Mouse (Mus musculus) liver, embryonic 12.5 days (tissue): ENCODE results near the gene Pelp1. TPM values are rescaled to one million over a fixed set of nuclear protein-coding genes. Genes with fewer than 3 reads are reported as not detected.

ENCODE experiments used
- ATAC-seq: fragments of 200-750 bp; cut with Nextera tagmentation; 2 replicates; pipeline ENCODE4 v1.8.0; 2017; ENCODE audit warnings: moderate number of reproducible peaks, mild to moderate bottlenecking, moderate library complexity
- H3K27ac ChIP-seq: fragments of 300-500 bp; sonication (generic); 2 replicates; pipeline ENCODE4 v1.5.1; 2016; ENCODE audit warnings: mild to moderate bottlenecking
- H3K27me3 ChIP-seq: fragments of 300-500 bp; sonication (generic); replicated peaks from 2 replicates; pipeline ENCODE4 v1.6.1; 2016; ENCODE audit warnings: mild to moderate bottlenecking, moderate library complexity
- H3K36me3 ChIP-seq: fragments of 300-500 bp; sonication (generic); 2 replicates; pipeline ENCODE4 v1.6.1; 2016; ENCODE audit warnings: mild to moderate bottlenecking, moderate library complexity
- H3K4me1 ChIP-seq: fragments of 300-500 bp; sonication (generic); 2 replicates; pipeline ENCODE4 v1.6.1; 2016
- H3K4me2 ChIP-seq: fragments of 300-500 bp; sonication (generic); 2 replicates; pipeline ENCODE4 v1.6.1; 2016; ENCODE audit warnings: mild to moderate bottlenecking, moderate library complexity
- H3K4me3 ChIP-seq: fragments of 300-500 bp; sonication (generic); 2 replicates; pipeline ENCODE4 v1.5.1; 2016; ENCODE audit warnings: mild to moderate bottlenecking, moderate library complexity
- H3K9ac ChIP-seq: fragments of 300-500 bp; sonication (generic); 2 replicates; pipeline ENCODE4 v1.6.1; 2016; ENCODE audit warnings: mild to moderate bottlenecking, moderate library complexity
- H3K9me3 ChIP-seq: fragments of 300-500 bp; sonication (generic); replicated peaks from 2 replicates; pipeline ENCODE4 v1.6.1; 2016; ENCODE audit warnings: mild to moderate bottlenecking, moderate library complexity
- WGBS: fragments of 180-500 bp; shearing (Covaris S2); methylation state at CpG from one replicate; pipeline ENCODE4 v1.1.7; 2016; ENCODE audit not compliant: insufficient replicate concordance; 5-methylcytosine and 5-hydroxymethylcytosine counted together
- polyA plus RNA-seq: library from polyadenylated mRNA; unstranded; fragments of >200 nt; fragmentation: Nextera tagmentation; extraction: Ambion mirVana; gene quantifications from 2 replicates; pipeline ENCODE4 v1.2.1, GENCODE M21; 2016

Pelp1 gene
- polyA plus RNA-seq, 1 experiment from 2014 or later = 29.7 TPM

DNA sequence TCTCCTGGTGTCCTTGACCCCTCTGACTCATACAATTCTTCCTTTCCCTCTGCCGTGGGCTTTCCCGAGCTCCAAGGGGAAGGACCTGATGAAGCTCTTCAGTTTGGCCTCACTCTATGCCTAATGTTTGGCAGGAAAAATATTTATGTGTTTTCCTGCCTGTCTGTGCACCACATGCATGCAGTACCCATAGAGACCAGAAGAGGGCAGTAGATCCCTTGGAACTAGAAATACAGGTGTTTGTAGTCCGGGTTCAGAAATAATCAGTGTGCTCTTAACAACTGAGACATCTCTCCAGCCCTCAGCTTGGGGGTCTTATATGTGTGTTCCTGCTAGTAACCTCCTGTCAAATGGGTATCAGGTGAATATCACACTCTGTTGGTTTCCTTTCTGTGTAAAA, 4.1 kb upstream of the Pelp1 start:
- no peaks in the 10 kb centered on the region for H3K27me3 ChIP-seq
- no peak overlapping the region for H3K4me2 ChIP-seq
- H3K27ac ChIP-seq = no peak overlapping the region
- 6% methylated on average over 3 of the region's 3 CpGs for WGBS
- no peak overlapping the region for H3K9ac ChIP-seq
- peaks cover 16% of the 10 kb centered on the region for H3K4me1 ChIP-seq
- ATAC-seq = no peak
- H3K9me3 ChIP-seq = no peaks in the 10 kb centered on the region
- no peaks in the 10 kb centered on the region for H3K36me3 ChIP-seq
- H3K4me3 ChIP-seq = no peak overlapping the region

DNA sequence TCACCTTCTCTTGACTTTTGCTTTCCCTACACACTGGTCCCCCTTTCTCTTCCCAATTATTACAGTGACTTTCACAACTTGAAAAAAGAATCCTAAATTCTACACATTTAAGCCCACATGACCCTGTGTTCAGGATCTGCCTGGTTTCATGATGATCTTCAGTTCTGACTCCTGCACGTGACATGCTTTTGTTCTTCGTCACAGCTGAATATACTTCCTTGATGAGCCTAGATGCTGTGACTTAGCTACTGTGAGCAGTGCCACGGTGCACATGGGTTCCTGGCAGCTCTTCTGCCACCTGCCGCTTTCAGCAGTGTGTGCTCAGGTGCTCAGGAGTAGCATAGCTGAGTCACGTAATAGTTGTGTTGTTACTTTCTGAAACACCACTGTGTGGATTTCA, 2.8 kb upstream of the Pelp1 start:
- Histone ChIP-seq H3K36me3 (peaks cover 5% of the 10 kb centered on the region; the same call in 1 of the 2 replicates), H3K9me3 (no peaks in the 10 kb centered on the region), H3K4me2 (no peak overlapping the region), H3K4me1 (peaks cover 30% of the 10 kb centered on the region), H3K27ac (no peak overlapping the region), H3K27me3 (no peaks in the 10 kb centered on the region), H3K9ac (no peak overlapping the region), H3K4me3 (no peak overlapping the region)
- ATAC-seq = no peak
- whole genome bisulfite sequencing = 72% methylated on average over 5 of the region's 5 CpGs

DNA sequence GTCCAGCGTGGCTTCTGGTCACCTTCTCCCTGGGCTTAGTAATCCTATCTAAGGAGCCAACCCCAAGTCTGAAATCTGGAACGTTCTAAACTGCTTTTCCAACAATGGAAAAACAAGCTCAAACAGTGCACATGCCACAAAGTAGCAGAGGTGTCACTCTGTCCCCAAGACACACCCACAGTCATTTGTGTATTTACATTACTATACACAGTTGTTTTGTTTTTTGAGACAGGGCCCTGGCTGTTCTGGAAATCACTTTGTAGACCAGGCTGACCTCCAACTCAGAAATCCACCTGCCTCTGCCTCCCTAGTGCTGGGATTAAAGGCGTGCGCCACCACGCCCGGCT, 439 bp upstream of the Pelp1 start:
- H3K9me3 ChIP-seq = no peaks in the 10 kb centered on the region
- 45% methylated on average over 6 of the region's 6 CpGs for WGBS
- peak overlapping the region; percentile 95 for H3K4me3 ChIP-seq
- ATAC-seq = peak; percentile 46
- peak overlapping the region; percentile 96 for H3K9ac ChIP-seq
- H3K27ac ChIP-seq = peak overlapping the region; percentile 83
- no peaks in the 10 kb centered on the region for H3K27me3 ChIP-seq
- H3K4me1 ChIP-seq = peaks cover 41% of the 10 kb centered on the region
- H3K36me3 ChIP-seq = peaks cover 24% of the 10 kb centered on the region
- peak overlapping the region; percentile 79 for H3K4me2 ChIP-seq

DNA sequence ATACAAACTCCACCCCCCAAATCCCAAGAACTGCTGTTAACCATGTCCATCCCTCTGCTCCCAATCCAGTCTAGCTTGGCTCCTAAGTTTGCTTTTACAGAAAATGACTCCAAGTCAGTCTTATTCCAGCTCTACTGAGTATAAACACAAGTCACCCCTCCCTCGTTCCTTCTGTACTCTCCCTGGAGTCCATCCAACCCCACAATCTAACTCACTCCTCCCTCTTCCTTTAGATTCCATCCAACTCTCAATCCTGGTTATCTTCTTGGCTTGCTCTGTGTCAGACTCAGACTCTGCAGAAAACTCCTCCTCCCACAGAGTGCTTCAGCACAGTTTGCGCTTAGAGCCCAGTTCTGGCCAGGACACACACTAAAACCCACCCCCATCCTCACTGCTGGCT, 6.2 kb downstream of the Pelp1 start:
- Histone ChIP-seq H3K27ac (no peak overlapping the region), H3K36me3 (peaks cover 91% of the 10 kb centered on the region), H3K9me3 (no peaks in the 10 kb centered on the region), H3K4me1 (peaks cover 25% of the 10 kb centered on the region), H3K9ac (no peak overlapping the region), H3K4me3 (no peak overlapping the region), H3K27me3 (no peaks in the 10 kb centered on the region), H3K4me2 (no peak overlapping the region)
- no peak for ATAC-seq
- 77% methylated on average over 2 of the region's 2 CpGs for WGBS

DNA sequence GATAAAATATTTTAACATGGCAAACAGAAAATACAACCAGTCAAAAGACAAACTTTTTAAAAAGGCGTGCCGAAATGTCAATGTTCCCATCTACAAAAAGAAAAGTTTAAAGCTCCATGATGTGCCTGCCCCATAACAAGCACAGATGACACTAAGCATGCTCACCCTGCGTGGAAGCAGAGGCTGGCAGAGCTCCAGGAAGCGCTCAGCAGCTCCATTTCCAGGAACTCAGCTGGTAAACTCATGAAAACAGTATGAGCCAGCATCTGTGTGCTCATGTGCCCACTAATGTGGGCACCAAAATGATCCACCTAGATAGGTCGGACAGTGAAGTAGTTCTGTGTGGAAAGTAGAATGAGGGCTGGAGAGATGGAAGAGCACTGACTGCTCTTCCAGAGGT, 20.4 kb downstream of the Pelp1 start:
- Histone ChIP-seq H3K27me3 (no peaks in the 10 kb centered on the region), H3K9ac (no peak overlapping the region), H3K4me1 (0 out of 2 replicates have a peak, but pooled peaks cover 2% of the 10 kb centered on the region), H3K4me2 (no peak overlapping the region), H3K27ac (no peak overlapping the region), H3K9me3 (no peaks in the 10 kb centered on the region), H3K4me3 (no peak overlapping the region), H3K36me3 (peaks cover 46% of the 10 kb centered on the region)
- 74% methylated on average over 5 of the region's 5 CpGs for WGBS
- ATAC-seq = no peak

DNA sequence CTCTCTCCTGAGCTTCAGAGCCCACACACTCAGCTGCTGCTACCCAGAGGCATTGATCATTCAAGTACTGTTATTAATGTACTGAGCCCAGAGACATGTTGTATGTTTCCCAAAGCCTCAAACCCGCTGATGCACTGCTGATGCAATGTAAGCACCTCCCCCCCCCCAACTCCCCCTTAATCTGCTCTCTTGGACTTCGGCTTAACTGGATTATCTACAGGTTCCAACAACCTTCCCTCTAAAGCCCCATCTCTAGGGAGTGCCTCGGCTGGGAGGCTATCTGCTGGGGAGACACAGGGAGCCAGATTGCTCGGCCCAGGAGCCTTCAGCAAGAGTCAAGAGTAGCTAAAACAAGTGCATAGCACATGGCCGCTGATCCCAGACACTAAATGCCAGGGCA, 22.4 kb downstream of the Pelp1 start:
- Histone ChIP-seq H3K27ac (no peak overlapping the region), H3K4me3 (no peak overlapping the region), H3K36me3 (peaks cover 28% of the 10 kb centered on the region), H3K9ac (no peak overlapping the region), H3K27me3 (no peaks in the 10 kb centered on the region), H3K4me2 (no peak overlapping the region), H3K4me1 (no peaks in the 10 kb centered on the region), H3K9me3 (no peaks in the 10 kb centered on the region)
- WGBS = 65% methylated on average over 5 of the region's 5 CpGs
- ATAC-seq = no peak

DNA sequence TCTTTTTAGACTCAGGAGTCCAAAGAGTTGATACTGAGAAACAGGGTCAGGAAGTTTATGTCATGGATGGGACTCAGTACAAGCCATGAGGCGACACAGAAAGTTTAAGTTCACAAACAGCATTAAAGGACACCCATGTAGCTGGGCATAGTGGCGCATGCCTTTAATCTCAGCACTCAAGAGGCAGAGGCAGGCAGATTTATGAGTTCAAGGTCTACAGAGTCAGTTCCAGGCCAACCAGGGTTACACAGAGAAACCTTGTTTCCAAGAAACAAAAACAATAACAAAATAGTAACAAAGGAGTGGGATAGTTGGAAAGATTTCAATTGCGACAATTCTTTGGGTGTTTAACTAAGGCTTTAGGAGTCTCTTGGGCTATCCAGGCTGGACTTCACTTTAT, 25.7 kb downstream of the Pelp1 start:
- H3K27me3 ChIP-seq = no peaks in the 10 kb centered on the region
- no peak overlapping the region for H3K27ac ChIP-seq
- H3K4me1 ChIP-seq = no peaks in the 10 kb centered on the region
- H3K4me3 ChIP-seq = no peak overlapping the region
- H3K9me3 ChIP-seq = no peaks in the 10 kb centered on the region
- peaks cover 16% of the 10 kb centered on the region for H3K36me3 ChIP-seq
- ATAC-seq = no peak
- H3K4me2 ChIP-seq = no peak overlapping the region
- no peak overlapping the region for H3K9ac ChIP-seq
- 88% methylated on average over 3 of the region's 3 CpGs for WGBS

DNA sequence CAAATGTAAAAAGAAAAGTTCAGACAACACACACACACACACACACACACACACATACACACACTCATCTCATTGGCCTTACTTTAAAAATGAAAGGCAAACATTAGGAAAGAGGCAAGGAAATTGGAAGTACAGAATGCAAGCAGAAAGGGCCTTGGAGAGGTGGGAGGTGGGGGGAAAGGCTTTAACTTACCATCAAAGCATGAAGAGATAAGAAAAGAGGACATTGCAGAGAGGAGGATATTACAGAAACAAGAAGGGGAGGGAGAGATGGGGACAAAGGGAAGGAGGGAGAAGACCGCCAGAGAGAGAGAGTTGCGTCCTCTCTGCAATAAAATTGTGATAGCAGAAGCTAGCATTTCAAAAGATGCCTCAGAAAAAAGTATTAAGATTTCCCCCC, 28.5 kb downstream of the Pelp1 start:
- Histone ChIP-seq H3K27me3 (peaks cover 1% of the 10 kb centered on the region), H3K27ac (no peak overlapping the region), H3K4me1 (no peaks in the 10 kb centered on the region), H3K36me3 (peaks cover 8% of the 10 kb centered on the region; the same call in 1 of the 2 replicates), H3K4me3 (no peak overlapping the region), H3K9me3 (no peaks in the 10 kb centered on the region), H3K9ac (no peak overlapping the region), H3K4me2 (no peak overlapping the region)
- WGBS = 59% methylated on average over 2 of the region's 2 CpGs
- ATAC-seq = no peak

DNA sequence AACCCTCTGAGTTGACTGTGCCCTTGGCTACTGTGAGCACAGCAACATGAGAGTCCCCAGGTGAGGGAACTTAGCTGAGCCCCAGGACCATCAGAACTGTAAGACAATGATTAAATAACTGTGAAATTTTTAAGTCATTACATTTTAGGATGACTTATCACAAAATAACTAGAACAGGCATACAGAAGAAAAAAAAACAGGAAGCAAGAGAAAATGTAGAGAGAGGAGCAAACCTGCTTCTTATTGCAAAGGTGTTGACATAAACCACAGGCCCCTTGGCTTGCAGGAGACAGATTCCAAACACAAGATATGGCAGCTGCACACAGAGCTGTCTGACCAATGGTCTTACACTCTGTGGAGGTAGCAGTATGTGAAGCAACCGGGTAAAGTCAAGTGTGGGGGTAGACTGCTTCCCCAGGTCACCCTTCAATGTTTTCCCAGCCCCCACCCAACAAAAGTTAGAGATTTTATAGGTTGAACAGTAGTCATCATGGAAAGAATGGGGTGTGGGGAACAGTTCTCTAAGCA, 29.3 kb downstream of the Pelp1 start:
- no peak overlapping the region for H3K4me2 ChIP-seq
- H3K9ac ChIP-seq = no peak overlapping the region
- no peak overlapping the region for H3K27ac ChIP-seq
- no peaks in the 10 kb centered on the region for H3K4me1 ChIP-seq
- H3K27me3 ChIP-seq = peaks cover 9% of the 10 kb centered on the region
- H3K36me3 ChIP-seq = peaks cover 3% of the 10 kb centered on the region; the same call in 1 of the 2 replicates
- no peak for ATAC-seq
- H3K9me3 ChIP-seq = no peaks in the 10 kb centered on the region
- H3K4me3 ChIP-seq = no peak overlapping the region
- WGBS = 38% methylated on average over 1 of the region's 1 CpGs

DNA sequence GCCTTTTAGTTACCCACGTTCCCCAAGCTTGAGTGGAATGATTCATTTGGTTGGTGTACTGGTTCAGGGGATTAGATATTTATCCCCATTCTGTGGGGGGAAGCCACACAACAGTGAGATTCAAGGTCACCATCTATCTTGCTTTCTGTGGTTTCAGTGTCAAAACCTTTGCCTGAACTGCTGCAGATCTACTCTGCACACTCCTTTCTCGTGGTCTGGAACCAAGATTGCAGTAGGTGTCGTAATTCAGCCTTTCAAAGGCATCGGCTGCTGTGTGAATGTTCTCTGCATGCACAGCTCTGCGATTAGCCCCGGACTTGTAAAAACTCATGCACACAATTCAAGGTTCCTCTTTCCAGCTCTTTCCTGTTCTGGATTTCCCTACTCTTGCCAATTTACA, 33.8 kb downstream of the Pelp1 start:
- no peak overlapping the region for H3K4me3 ChIP-seq
- WGBS = 26% methylated on average over 6 of the region's 6 CpGs
- ATAC-seq = no peak

DNA sequence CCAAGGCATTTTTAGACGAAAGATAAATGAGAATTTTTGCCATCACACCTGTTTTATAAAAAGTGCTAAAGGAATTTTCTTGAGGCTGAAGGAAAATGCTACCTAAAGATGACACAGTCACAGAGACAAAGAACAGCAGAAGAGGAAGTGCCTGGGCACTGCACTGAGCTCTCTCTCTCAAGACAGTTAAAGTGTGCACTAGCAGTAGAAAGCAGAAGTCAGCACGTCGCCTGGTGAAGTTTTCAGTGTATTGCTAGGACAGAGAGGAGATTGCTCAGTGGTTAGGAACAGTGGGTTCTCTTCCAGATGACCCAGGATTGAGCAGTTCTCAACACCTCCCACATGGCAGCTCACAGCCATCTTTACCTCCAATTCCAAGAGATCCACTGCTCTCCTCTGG, 35.5 kb downstream of the Pelp1 start:
- no peaks in the 10 kb centered on the region for H3K36me3 ChIP-seq

More for the DNA sequence above, 33.8 kb downstream of the Pelp1 start:
- Histone ChIP-seq H3K4me1 (no peaks in the 10 kb centered on the region), H3K36me3 (no peaks in the 10 kb centered on the region), H3K9ac (no peak overlapping the region), H3K27me3 (peaks cover 27% of the 10 kb centered on the region), H3K27ac (no peak overlapping the region), H3K4me2 (no peak overlapping the region), H3K9me3 (no peaks in the 10 kb centered on the region)

DNA sequence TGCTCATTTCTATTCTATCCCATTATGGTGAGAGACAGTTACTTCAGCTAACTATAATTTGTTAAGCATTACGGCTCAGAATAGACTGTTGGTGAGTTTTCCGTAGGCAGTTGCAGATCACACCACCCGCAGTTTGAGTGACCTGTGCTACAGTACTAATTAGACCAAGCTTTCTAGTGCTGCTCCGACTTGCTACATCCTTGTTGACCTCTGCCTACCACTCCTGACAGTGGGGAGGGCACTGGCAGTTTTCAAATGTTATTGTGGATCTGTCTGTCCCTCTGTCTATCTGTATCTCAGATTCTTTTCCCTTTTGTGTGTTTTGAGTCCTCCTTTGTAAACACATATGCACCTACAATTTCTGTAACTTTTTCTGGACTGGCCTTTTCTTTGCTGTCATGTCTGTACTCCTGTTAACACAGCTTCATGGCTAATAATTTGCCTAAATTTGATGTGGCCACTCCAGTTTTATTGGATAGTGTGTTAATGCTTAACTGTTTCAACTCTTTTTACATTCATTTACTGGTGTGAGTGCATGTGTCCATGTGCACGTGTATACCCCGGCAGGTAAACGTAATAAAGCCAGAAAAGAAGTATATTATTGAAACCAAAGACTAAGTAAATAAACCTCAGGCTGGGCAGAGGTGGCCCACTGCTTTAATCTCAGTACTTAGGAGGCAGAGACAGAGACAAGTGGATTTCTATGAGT, 36.8 kb downstream of the Pelp1 start:
- no peaks in the 10 kb centered on the region for H3K36me3 ChIP-seq
- no peak overlapping the region for H3K4me2 ChIP-seq
- H3K9me3 ChIP-seq = no peaks in the 10 kb centered on the region
- no peak overlapping the region for H3K9ac ChIP-seq
- ATAC-seq = no peak
- no peak overlapping the region for H3K27ac ChIP-seq
- H3K27me3 ChIP-seq = peaks cover 27% of the 10 kb centered on the region
- H3K4me3 ChIP-seq = no peak overlapping the region
- no peaks in the 10 kb centered on the region for H3K4me1 ChIP-seq
- 61% methylated on average over 7 of the region's 7 CpGs for WGBS

More for the DNA sequence above, 35.5 kb downstream of the Pelp1 start:
- WGBS = 25% methylated on average over 3 of the region's 3 CpGs
- no peak overlapping the region for H3K9ac ChIP-seq
- H3K27me3 ChIP-seq = peaks cover 27% of the 10 kb centered on the region
- H3K27ac ChIP-seq = no peak overlapping the region
- H3K9me3 ChIP-seq = no peaks in the 10 kb centered on the region
- no peak overlapping the region for H3K4me3 ChIP-seq
- H3K4me2 ChIP-seq = no peak overlapping the region
- H3K4me1 ChIP-seq = no peaks in the 10 kb centered on the region
- ATAC-seq = no peak

DNA sequence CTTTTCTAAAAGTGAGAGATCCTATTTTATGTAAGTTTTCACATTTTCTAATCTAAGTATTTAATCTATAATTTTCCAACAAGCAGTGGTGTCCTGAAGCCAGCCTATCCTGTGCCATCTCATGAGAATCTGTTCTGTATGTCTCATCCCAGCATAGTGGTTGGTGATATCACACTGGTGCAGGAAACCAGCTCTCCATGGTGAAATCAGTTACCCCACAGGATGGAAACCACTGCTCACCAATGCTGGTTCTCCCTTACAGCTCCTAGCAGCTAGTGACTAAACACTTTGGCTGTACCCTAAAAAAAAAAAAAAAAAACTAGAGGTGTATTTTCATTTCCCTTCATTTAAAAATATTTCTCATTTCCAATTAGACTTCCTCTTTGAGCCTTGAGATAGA, 37.4 kb downstream of the Pelp1 start:
- Histone ChIP-seq H3K9ac (no peak overlapping the region), H3K27ac (no peak overlapping the region), H3K9me3 (no peaks in the 10 kb centered on the region), H3K27me3 (peaks cover 27% of the 10 kb centered on the region), H3K36me3 (no peaks in the 10 kb centered on the region), H3K4me3 (no peak overlapping the region), H3K4me2 (no peak overlapping the region), H3K4me1 (no peaks in the 10 kb centered on the region)
- no peak for ATAC-seq
